ENCODE assay signal across 20 mouse cellular contexts in the genomic region with DNA sequence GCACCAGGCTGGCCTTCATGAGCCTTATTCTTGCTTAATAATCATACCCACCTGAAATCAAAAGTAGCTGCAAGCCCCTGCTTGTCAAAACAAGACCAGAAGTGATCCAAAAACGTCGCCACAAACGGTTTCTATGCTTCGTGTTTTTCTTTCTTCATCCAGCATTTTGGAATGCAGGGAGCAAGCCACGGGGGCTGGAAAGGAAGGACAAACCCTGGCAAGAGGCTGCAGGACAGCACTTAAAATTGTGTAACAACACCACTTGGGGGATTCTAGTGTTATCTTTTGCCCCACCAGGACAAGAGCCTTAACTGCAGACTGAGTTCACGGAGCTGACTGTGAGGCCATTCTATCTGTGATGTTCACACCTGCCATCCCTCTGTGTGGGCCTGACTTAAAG.
DNase-seq lines count a peak whose midpoint lies in the region; ATAC-seq and TF ChIP-seq lines count a peak whose summit lies in the region.
"Had no signal": no experiment of that assay in that cellular context is flagged by ENCODE, and none has a peak within 500 bp of the region (broad histone marks: within the 10 kb centered on the region; RNA-seq: fewer than 3 reads in every experiment).

No protein-coding gene starts in this region.

- WGBS in heart, adult 2 months = 57% methylated on average over 6 of the region's 6 CpGs
- 56% methylated on average over 6 of the region's 6 CpGs for WGBS in heart, embryonic 12.5 days

- no peak overlapping the region for H3K4me2 ChIP-seq in heart, embryonic 12.5 days
- peak overlapping the region; percentile 67 for H3K4me2 ChIP-seq in myocyte (ENCODE audit: low read depth)
- H3K4me2 ChIP-seq: embryonic facial prominence, embryonic 13.5 days; forebrain, embryonic 13.5 days; hindbrain, embryonic 13.5 days; kidney, embryonic 15.5 days; liver, embryonic 12.5 days; neural tube, embryonic 12.5 days had no signal

- peak; percentile 36 to 41 for DNase-seq in heart, adult 2 months
- DNase-seq in NIH3T3 (ENCODE audit: low read depth) (peak; percentile 65), liver (no peak)
- peak; percentile 35 for DNase-seq in heart, adult 8-10 months (ENCODE audit: low spot score)
- DNase-seq in testis, postnatal 14 days (ENCODE audit: low spot score) = no peak
- DNase-seq: cerebellum, adult 8-10 months; cerebellum, postnatal 36 days; embryo, embryonic 11 days; kidney, adult 11 months; midbrain, embryonic 14.5 days; right cerebral cortex, postnatal 14 days; thymus, postnatal 14 days had no signal

- no peaks in the 10 kb centered on the region for H3K9me3 ChIP-seq in heart, embryonic 12.5 days (replicated peaks)
- H3K9me3 ChIP-seq: embryonic facial prominence, embryonic 13.5 days; forebrain, embryonic 13.5 days; hindbrain, embryonic 13.5 days; kidney, embryonic 15.5 days; liver, embryonic 12.5 days; neural tube, embryonic 12.5 days had no signal

- no peak overlapping the region for H3K27ac ChIP-seq in heart, adult 2 months
- no peak overlapping the region for H3K27ac ChIP-seq in heart, embryonic 12.5 days (ENCODE audit: poor library complexity, severe bottlenecking)
- H3K27ac ChIP-seq: embryonic facial prominence, embryonic 13.5 days; forebrain, embryonic 13.5 days; hindbrain, embryonic 13.5 days; kidney, embryonic 15.5 days; liver, embryonic 12.5 days; neural tube, embryonic 12.5 days had no signal

- no peak for TF ChIP-seq EP300 in heart, adult 2 months (IDR thresholded peaks at IDR 0.05; ENCODE audit: insufficient read depth, low read depth, low read length)

- H3K4me1 ChIP-seq in heart, adult 2 months (ENCODE audit: control insufficient read depth, insufficient read depth, low read length) = peaks cover 2% of the 10 kb centered on the region; the same call in 1 of the 2 replicates
- peaks cover 5% of the 10 kb centered on the region for H3K4me1 ChIP-seq in heart, embryonic 12.5 days (replicated peaks)
- H3K4me1 ChIP-seq: forebrain, embryonic 13.5 days; hindbrain, embryonic 13.5 days; liver, embryonic 12.5 days; neural tube, embryonic 12.5 days had no signal

- no peak for TF ChIP-seq CTCF in heart, adult 2 months (IDR thresholded peaks at IDR 0.05)

- H3K79me2 ChIP-seq in heart, adult 2 months (replicated peaks; ENCODE audit: control insufficient read depth, insufficient read depth, low read length) = no peaks in the 10 kb centered on the region
- no peaks in the 10 kb centered on the region for H3K79me2 ChIP-seq in myocyte (ENCODE audit: control insufficient read depth, insufficient read depth)

- no peak for ATAC-seq in heart, embryonic 12.5 days (ENCODE audit: insufficient number of reproducible peaks, low FRiP score)
- ATAC-seq: forebrain, embryonic 13.5 days; liver, embryonic 12.5 days had no signal

- no peaks in the 10 kb centered on the region for H3K36me3 ChIP-seq in heart, adult 2 months (ENCODE audit: control insufficient read depth, insufficient read depth, low read length)
- no peaks in the 10 kb centered on the region for H3K36me3 ChIP-seq in heart, embryonic 12.5 days
- no peaks in the 10 kb centered on the region for H3K36me3 ChIP-seq in myocyte (ENCODE audit: control insufficient read depth, insufficient read depth)
- H3K36me3 ChIP-seq: embryonic facial prominence, embryonic 13.5 days; hindbrain, embryonic 13.5 days; kidney, embryonic 15.5 days; liver, embryonic 12.5 days; neural tube, embryonic 12.5 days had no signal

- intact Hi-C loops in heart, adult 2 months (cut with DNase I) = loop anchor here (5.0 kb wide), 1 partner anchor 72 kb away; no protein-coding TSS in a partner anchor

- H3K4me3 ChIP-seq in heart, adult 2 months = no peak overlapping the region
- no peak overlapping the region for H3K4me3 ChIP-seq in heart, embryonic 12.5 days
- H3K4me3 ChIP-seq in myocyte = no peak overlapping the region
- H3K4me3 ChIP-seq: embryonic facial prominence, embryonic 13.5 days; forebrain, embryonic 13.5 days; hindbrain, embryonic 13.5 days; kidney, embryonic 15.5 days; liver, embryonic 12.5 days; neural tube, embryonic 12.5 days had no signal

- no peak overlapping the region for H3K9ac ChIP-seq in heart, adult 2 months (ENCODE audit: low read depth, low read length)
- H3K9ac ChIP-seq in heart, embryonic 12.5 days = no peak overlapping the region
- H3K9ac ChIP-seq: embryonic facial prominence, embryonic 13.5 days; forebrain, embryonic 13.5 days; hindbrain, embryonic 13.5 days; kidney, embryonic 15.5 days; liver, embryonic 12.5 days; neural tube, embryonic 12.5 days had no signal

- no peak overlapping the region for H3ac ChIP-seq in myocyte (ENCODE audit: control insufficient read depth, insufficient read length)

- H3K27me3 ChIP-seq in heart, adult 2 months (ENCODE audit: control insufficient read depth, insufficient read depth, low read length) = no peaks in the 10 kb centered on the region
- no peaks in the 10 kb centered on the region for H3K27me3 ChIP-seq in heart, embryonic 12.5 days (replicated peaks)
- no peaks in the 10 kb centered on the region for H3K27me3 ChIP-seq in myocyte (ENCODE audit: control insufficient read depth, insufficient read depth, insufficient read length)
- H3K27me3 ChIP-seq: embryonic facial prominence, embryonic 13.5 days; forebrain, embryonic 13.5 days; hindbrain, embryonic 13.5 days; kidney, embryonic 15.5 days; liver, embryonic 12.5 days; neural tube, embryonic 12.5 days had no signal

- no peak for TF ChIP-seq POLR2A in heart, adult 2 months (IDR thresholded peaks at IDR 0.05; ENCODE audit: insufficient read depth, low read depth, low read length)
- TF ChIP-seq POLR2A in myocyte (IDR thresholded peaks at IDR 0.05; ENCODE audit: insufficient read length, low read depth) = no peak

TF ChIP-seq in myocyte, 11 proteins besides CTCF, POLR2A, EP300 and RAD21:
- TF ChIP-seq REST (IDR thresholded peaks at IDR 0.05; ENCODE audit: insufficient read depth, insufficient read length) (no peak), MYOG (IDR thresholded peaks at IDR 0.05; ENCODE audit: control insufficient read depth in 1 of 3, insufficient read depth in 1 of 3, insufficient read length in 2 of 3, low read depth in 2 of 3) (peak in 1 of 3 experiments; percentile 15), MAX (IDR thresholded peaks at IDR 0.05; ENCODE audit: low read depth) (no peak), MYOD1 (IDR thresholded peaks at IDR 0.05; ENCODE audit: control insufficient read depth in 1 of 3, insufficient read length in 2 of 3, low read depth in 2 of 3) (peak in 2 of 3 experiments; percentile 31 to 52)
TF ChIP-seq in myocyte: peak in this region for 2.

Comparison
In these comparisons a context has a peak if more than half of its experiments do, and no peak if none do; other contexts are left out.
1. DNase-seq: peak in heart, adult 2 months (2 of 2), NIH3T3 (single experiment) and heart, adult 8-10 months (single experiment); none in liver (single experiment) and testis, postnatal 14 days (single experiment).